Mouse (Mus musculus) limb, embryonic 14.5 days (tissue): ENCODE measurements around the gene Rps3. TPM values are rescaled to one million over a fixed set of nuclear protein-coding genes. Genes with fewer than 3 reads are reported as not detected.

Source experiments
- ATAC-seq: fragments of 200-750 bp; cut with Nextera tagmentation; 2 replicates; pipeline ENCODE4 v1.8.0; 2017; ENCODE audit warnings: low read depth, moderate number of reproducible peaks, moderate TSS enrichment; ENCODE audit not compliant: low FRiP score
- DNase-seq: peaks from one replicate; pipeline ENCODE4 v3.0.0-alpha.2; 2015; ENCODE audit warnings: low spot score
- H3K27ac ChIP-seq: fragments of 300-500 bp; sonication (generic); replicated peaks from 2 replicates; pipeline ENCODE4 v1.5.1; 2014; ENCODE audit warnings: low read depth, mild to moderate bottlenecking, low read length, moderate library complexity, mixed read lengths
- H3K27me3 ChIP-seq: fragments of 300-500 bp; sonication (generic); 2 replicates; pipeline ENCODE4 v1.6.1; 2014; ENCODE audit warnings: low read length, mixed read lengths; ENCODE audit not compliant: control insufficient read depth, insufficient read depth
- H3K36me3 ChIP-seq: fragments of 300-500 bp; sonication (generic); 2 replicates; pipeline ENCODE4 v1.6.1; 2014; ENCODE audit warnings: mild to moderate bottlenecking, low read length, moderate library complexity, mixed read lengths; ENCODE audit not compliant: control insufficient read depth, insufficient read depth
- H3K4me1 ChIP-seq: fragments of 300-500 bp; sonication (generic); 2 replicates; pipeline ENCODE4 v1.6.1; 2014; ENCODE audit warnings: antibody characterized with exemption, low read length, mixed read lengths; ENCODE audit not compliant: control insufficient read depth, insufficient read depth
- H3K4me2 ChIP-seq: fragments of 300-500 bp; sonication (generic); replicated peaks from 2 replicates; pipeline ENCODE4 v1.6.1; 2014; ENCODE audit warnings: low read depth, mild to moderate bottlenecking, low read length, moderate library complexity; ENCODE audit not compliant: severe bottlenecking
- H3K4me3 ChIP-seq: fragments of 300-500 bp; sonication (generic); replicated peaks from 2 replicates; pipeline ENCODE4 v1.5.1; 2014; ENCODE audit warnings: low read length
- H3K9ac ChIP-seq: fragments of 300-500 bp; sonication (generic); 2 replicates; pipeline ENCODE4 v1.6.1; 2014; ENCODE audit warnings: mild to moderate bottlenecking, low read depth, low read length, moderate library complexity; ENCODE audit not compliant: severe bottlenecking
- H3K9me3 ChIP-seq: fragments of 300-500 bp; sonication (generic); 2 replicates; pipeline ENCODE4 v1.6.1; 2016; ENCODE audit warnings: low read length; ENCODE audit not compliant: control insufficient read depth
- POLR2A ChIP-seq: fragments of 200-500 bp; IDR thresholded peaks from 2 replicates; pipeline ENCODE4 v1.8.0; 2012; ENCODE audit warnings: inconsistent platforms, mild to moderate bottlenecking, moderate library complexity, borderline replicate concordance; ENCODE audit not compliant: insufficient read depth, insufficient read length; ENCODE audit errors: extremely low read depth
- WGBS: fragments of 180-500 bp; shearing (Covaris S2); extraction: QIAGEN DNeasy Blood & Tissue Kit; methylation state at CpG from one replicate; pipeline ENCODE4 v1.1.7; 2014; 5-methylcytosine and 5-hydroxymethylcytosine counted together
- polyA plus RNA-seq, 2 experiments: library from polyadenylated mRNA; depleted of rRNA in 1 of 2; stranded (reverse) in 1 of 2; unstranded in 1 of 2; fragments of >200 nt; fragmentation: Nextera tagmentation in 1 of 2; extraction: Ambion mirVana in 1 of 2; gene quantifications; 2 replicates each; pipeline versions ENCODE4 v1.2.1 to v1.2.3; 2012 to 2014

Gene Rps3
- polyA plus RNA-seq, 2 experiments, result 945 to 1,221 TPM

GRCm38 (mm10) chr7:99443164-99443563, 40.4 kb downstream of the Rps3 start:
- Histone ChIP-seq H3K4me3 (no peak overlapping the region), H3K4me2 (no peak overlapping the region), H3K4me1 (peaks cover 22% of the 10 kb centered on the region), H3K36me3 (no peaks in the 10 kb centered on the region), H3K27ac (no peak overlapping the region), H3K9ac (no peak overlapping the region), H3K27me3 (no peaks in the 10 kb centered on the region), H3K9me3 (no peaks in the 10 kb centered on the region)
- 55% methylated on average over 5 of the region's 5 CpGs for WGBS
- DNase-seq (no peak), ATAC-seq (no peak)
- no peak for TF ChIP-seq POLR2A

DNA sequence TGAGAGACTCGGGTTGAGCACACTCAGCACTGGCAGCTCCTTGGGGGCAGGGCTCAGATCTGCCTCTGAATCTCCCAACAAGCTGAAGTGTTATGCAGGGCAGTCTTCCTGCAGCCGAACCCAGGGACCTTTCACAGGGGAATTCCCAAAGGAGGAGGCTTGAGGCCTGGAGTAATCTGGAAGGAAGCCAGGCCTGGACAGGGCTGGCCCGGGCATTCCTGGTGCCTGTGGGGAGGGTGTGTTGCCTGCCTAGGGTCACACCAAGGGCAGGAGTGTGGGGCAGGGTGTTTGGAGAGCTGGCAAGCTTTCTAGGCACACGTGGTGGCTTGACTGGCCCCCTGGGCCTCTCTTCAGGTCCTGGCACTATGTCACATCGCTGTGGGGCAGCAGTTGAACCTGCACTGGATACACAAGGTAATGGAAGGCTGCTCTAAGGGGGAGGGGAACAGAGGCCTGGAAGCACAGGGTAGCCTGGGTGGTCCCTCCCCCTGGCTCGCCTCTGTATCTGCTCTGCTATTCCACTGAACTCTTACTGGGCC, 41.9 kb downstream of the Rps3 start:
- Histone ChIP-seq H3K27ac (peak overlapping the region; percentile 43; the same call in 1 of the 2 replicates), H3K9me3 (no peaks in the 10 kb centered on the region), H3K27me3 (no peaks in the 10 kb centered on the region), H3K4me2 (no peak overlapping the region), H3K9ac (0 out of 2 replicates have a peak overlapping the region, but pooled peaks have one; percentile 25), H3K4me3 (no peak overlapping the region), H3K4me1 (peaks cover 22% of the 10 kb centered on the region), H3K36me3 (no peaks in the 10 kb centered on the region)
- no peak for TF ChIP-seq POLR2A
- WGBS, result 17% methylated on average over 6 of the region's 6 CpGs
- DNase-seq (peak; percentile 45), ATAC-seq (peak; percentile 46; the same call in 1 of the 2 replicates)

- no peak overlapping the region for H3K27ac ChIP-seq
- WGBS, result 73% methylated on average over 10 of the region's 10 CpGs
- no peak for TF ChIP-seq POLR2A
- no peak overlapping the region for H3K9ac ChIP-seq
- H3K4me3 ChIP-seq, result no peak overlapping the region
- DNase-seq (no peak), ATAC-seq (no peak)
- no peaks in the 10 kb centered on the region for H3K27me3 ChIP-seq
- no peaks in the 10 kb centered on the region for H3K36me3 ChIP-seq
- H3K9me3 ChIP-seq, result no peaks in the 10 kb centered on the region
- H3K4me2 ChIP-seq, result no peak overlapping the region
- peaks cover 22% of the 10 kb centered on the region for H3K4me1 ChIP-seq
Measured at GRCm38 (mm10) chr7:99438881-99439280, 44.7 kb downstream of the Rps3 start.

DNA sequence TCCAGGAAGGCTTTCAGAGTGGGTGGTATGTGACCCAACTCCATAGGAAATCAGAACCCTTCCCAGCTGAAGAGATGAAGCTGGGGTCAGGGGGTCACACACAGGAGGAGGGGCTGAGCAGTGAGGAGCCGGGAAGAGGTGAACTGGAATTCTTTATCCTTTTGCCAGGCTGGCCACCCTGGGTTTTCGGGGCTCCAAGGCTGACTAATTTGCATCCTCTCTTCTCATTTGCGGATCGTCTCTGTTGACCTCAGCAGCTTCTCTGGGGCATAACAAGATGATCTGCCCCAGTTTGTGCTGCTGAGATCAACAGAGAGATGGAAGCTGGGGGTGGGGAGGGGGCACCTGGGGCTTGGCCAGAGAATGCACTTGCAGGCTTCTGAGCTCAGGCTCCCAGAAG, 47.0 kb downstream of the Rps3 start:
- peaks cover 17% of the 10 kb centered on the region for H3K4me1 ChIP-seq
- H3K9ac ChIP-seq, result no peak overlapping the region
- no peaks in the 10 kb centered on the region for H3K9me3 ChIP-seq
- no peaks in the 10 kb centered on the region for H3K36me3 ChIP-seq
- TF ChIP-seq POLR2A, result no peak
- 10% methylated on average over 4 of the region's 4 CpGs for WGBS
- no peak for DNase-seq
- no peak for ATAC-seq
- H3K27ac ChIP-seq, result no peak overlapping the region
- H3K27me3 ChIP-seq, result no peaks in the 10 kb centered on the region
- no peak overlapping the region for H3K4me2 ChIP-seq
- H3K4me3 ChIP-seq, result no peak overlapping the region

- no peaks in the 10 kb centered on the region for H3K9me3 ChIP-seq
- TF ChIP-seq POLR2A, result no peak
- H3K36me3 ChIP-seq, result no peaks in the 10 kb centered on the region
- ATAC-seq, result no peak
- H3K27ac ChIP-seq, result no peak overlapping the region
- peaks cover 13% of the 10 kb centered on the region for H3K4me1 ChIP-seq
- no peak overlapping the region for H3K4me3 ChIP-seq
- H3K27me3 ChIP-seq, result no peaks in the 10 kb centered on the region
- no peak for DNase-seq
- no peak overlapping the region for H3K9ac ChIP-seq
- WGBS, result 46% methylated on average over 9 of the region's 12 CpGs
- H3K4me2 ChIP-seq, result no peak overlapping the region
Measured at GRCm38 (mm10) chr7:99434672-99435250, 48.8 kb downstream of the Rps3 start.
